Mouse (Mus musculus) spleen, postnatal 10 days (tissue): Measurements from ENCODE around the gene Fscn2.
"Not testable (repeated sequence)": the region's sequence is repeated elsewhere in the genome, so short reads cannot be mapped to it uniquely, and the experiment has no call there.

Source experiments
- DNase-seq, 2 experiments: peaks; one replicate each; pipeline ENCODE4 v3.0.0; 2021 to 2022; ENCODE audit warnings: low spot score in 2 of 2

The Fscn2 gene

GRCm38 (mm10) chr11:120397602-120398001 is 36.3 kb downstream of the Fscn2 start:
- DNase-seq, result no peak

- DNase-seq, result no peak
Measured at GRCm38 (mm10) chr11:120399319-120399718, 38.0 kb downstream of the Fscn2 start.

GRCm38 (mm10) chr11:120404814-120405213 is 43.5 kb downstream of the Fscn2 start:
- DNase-seq, result no peak

- DNase-seq, result no peak
Measured at GRCm38 (mm10) chr11:120405867-120406266, 44.5 kb downstream of the Fscn2 start.

GRCm38 (mm10) chr11:120406445-120406844 is 45.1 kb downstream of the Fscn2 start:
- DNase-seq, result no peak

GRCm38 (mm10) chr11:120413621-120414020 is 52.3 kb downstream of the Fscn2 start:
- DNase-seq, result not testable (repeated sequence)
